Mouse (Mus musculus) cortical plate, adult 2 months (tissue): ENCODE measurements around the gene Cyp2j6.

ENCODE experiments used
- CTCF ChIP-seq: fragments of 200-500 bp; IDR thresholded peaks from 2 replicates; pipeline ENCODE4 v1.5.1; 2011; ENCODE audit warnings: mild to moderate bottlenecking, control low read depth, low read length; ENCODE audit not compliant: insufficient read depth; ENCODE audit errors: extremely low read depth
- POLR2A ChIP-seq: fragments of 200-500 bp; IDR thresholded peaks from 2 replicates; pipeline ENCODE4 v1.6.1; 2011; ENCODE audit warnings: mild to moderate bottlenecking, low read length, control low read depth; ENCODE audit not compliant: insufficient read depth; ENCODE audit errors: extremely low read depth

- TF ChIP-seq POLR2A (no peak), CTCF (no peak)
Measured at GRCm38 (mm10) chr4:96565808-96566207, 12.3 kb upstream of the Cyp2j6 start.
